Mouse (Mus musculus) liver, adult 2 months (tissue): ENCODE measurements around the gene Aimp2. TPM values are rescaled to one million over a fixed set of nuclear protein-coding genes. Genes with fewer than 3 reads are reported as not detected.

Experiments
- DNase-seq: peaks from one replicate; pipeline ENCODE4 v3.0.0-alpha.2; 2011; ENCODE audit warnings: low read depth, low spot score; ENCODE audit errors: extremely low read depth
- H3K27ac ChIP-seq: fragments of 200-500 bp; replicated peaks from 2 replicates; pipeline ENCODE4 v1.5.1; 2012; ENCODE audit warnings: low read depth, mild to moderate bottlenecking, control low read depth, inconsistent platforms, low read length; ENCODE audit not compliant: insufficient read depth
- H3K27me3 ChIP-seq: fragments of 200-500 bp; 2 replicates; pipeline ENCODE4 v1.6.1; 2012; ENCODE audit warnings: mild to moderate bottlenecking, moderate library complexity, low read length, inconsistent platforms; ENCODE audit not compliant: control insufficient read depth, insufficient read depth
- H3K36me3 ChIP-seq: fragments of 200-500 bp; 2 replicates; pipeline ENCODE4 v1.6.1; 2012; ENCODE audit warnings: low read length, inconsistent platforms; ENCODE audit not compliant: control insufficient read depth, insufficient read depth
- H3K4me1 ChIP-seq: fragments of 200-500 bp; 2 replicates; pipeline ENCODE4 v1.6.1; 2011; ENCODE audit warnings: low read length; ENCODE audit not compliant: control insufficient read depth, insufficient read depth
- H3K4me3 ChIP-seq: fragments of 200-500 bp; 2 replicates; pipeline ENCODE4 v1.5.1; 2011; ENCODE audit warnings: low read depth, mild to moderate bottlenecking, control low read depth, low read length, moderate library complexity; ENCODE audit not compliant: insufficient read depth
- H3K79me2 ChIP-seq: fragments of 200-500 bp; 2 replicates; pipeline ENCODE4 v1.6.1; 2012; ENCODE audit warnings: inconsistent platforms, mild to moderate bottlenecking, low read length, moderate library complexity; ENCODE audit not compliant: control insufficient read depth, insufficient read depth
- H3K9ac ChIP-seq: fragments of 200-500 bp; 2 replicates; pipeline ENCODE4 v1.6.1; 2012; ENCODE audit warnings: low read depth, mild to moderate bottlenecking, control low read depth, inconsistent platforms, low read length
- CTCF ChIP-seq: fragments of 200-500 bp; IDR thresholded peaks from 2 replicates; pipeline ENCODE4 v1.5.1; 2011; ENCODE audit warnings: low read depth, low read length, control low read depth
- POLR2A ChIP-seq: fragments of 200-500 bp; IDR thresholded peaks from 2 replicates; pipeline ENCODE4 v1.6.1; 2011; ENCODE audit warnings: low read length, control low read depth; ENCODE audit not compliant: insufficient read depth; ENCODE audit errors: extremely low read depth
- WGBS: fragments of 180-500 bp; shearing (Covaris S2); methylation state at CpG from one replicate; pipeline ENCODE4 v1.1.7; 2018; 5-methylcytosine and 5-hydroxymethylcytosine counted together
- polyA plus RNA-seq: library from polyadenylated mRNA; depleted of rRNA; stranded (reverse); fragments of >200 nt; gene quantifications from 2 replicates; pipeline ENCODE4 v1.2.3, GENCODE M21; 2012; rRNA removed
- total RNA-seq: library from RNA; depleted of rRNA; stranded (reverse); fragments of >200 nt; gene quantifications from 2 replicates; pipeline ENCODE4 v1.2.3, GENCODE M21; 2014; rRNA removed

Gene Aimp2
- total and polyA plus RNA-seq, 2 experiments = 10.3 to 25.3 TPM

GRCm38 (mm10) chr5:143893396-143893795 is 16.3 kb downstream of the Aimp2 start:
- Histone ChIP-seq H3K27ac (no peak overlapping the region), H3K9ac (no peak overlapping the region), H3K79me2 (no peaks in the 10 kb centered on the region), H3K27me3 (no peaks in the 10 kb centered on the region), H3K36me3 (peaks cover 39% of the 10 kb centered on the region), H3K4me1 (no peaks in the 10 kb centered on the region), H3K4me3 (no peak overlapping the region)
- TF ChIP-seq POLR2A (no peak), CTCF (no peak)
- DNase-seq = no peak
- 29% methylated on average over 5 of the region's 5 CpGs for WGBS

GRCm38 (mm10) chr5:143892255-143892886 is 17.3 kb downstream of the Aimp2 start:
- Histone ChIP-seq H3K27me3 (no peaks in the 10 kb centered on the region), H3K36me3 (peaks cover 42% of the 10 kb centered on the region), H3K4me1 (no peaks in the 10 kb centered on the region), H3K9ac (no peak overlapping the region), H3K79me2 (no peaks in the 10 kb centered on the region), H3K27ac (no peak overlapping the region), H3K4me3 (no peak overlapping the region)
- WGBS = 90% methylated on average over 9 of the region's 9 CpGs
- TF ChIP-seq CTCF (no peak), POLR2A (no peak)
- DNase-seq = no peak

- no peak for TF ChIP-seq POLR2A
- no peak for TF ChIP-seq CTCF
- H3K27me3 ChIP-seq = no peaks in the 10 kb centered on the region
- no peak overlapping the region for H3K9ac ChIP-seq
- H3K27ac ChIP-seq = no peak overlapping the region
- H3K4me3 ChIP-seq = no peak overlapping the region
- no peaks in the 10 kb centered on the region for H3K79me2 ChIP-seq
- H3K36me3 ChIP-seq = peaks cover 51% of the 10 kb centered on the region
- H3K4me1 ChIP-seq = no peaks in the 10 kb centered on the region
- no peak for DNase-seq
- 49% methylated on average over 6 of the region's 6 CpGs for WGBS
These were observed 18.9 kb downstream of the Aimp2 start for GRCm38 (mm10) chr5:143890741-143891140.

GRCm38 (mm10) chr5:143885274-143885673 is 24.4 kb downstream of the Aimp2 start:
- peaks cover 80% of the 10 kb centered on the region for H3K36me3 ChIP-seq
- no peak overlapping the region for H3K4me3 ChIP-seq
- 99% methylated on average over 3 of the region's 3 CpGs for WGBS
- H3K27ac ChIP-seq = no peak overlapping the region
- DNase-seq = no peak
- TF ChIP-seq POLR2A (no peak), CTCF (no peak)
- H3K27me3 ChIP-seq = no peaks in the 10 kb centered on the region
- no peaks in the 10 kb centered on the region for H3K4me1 ChIP-seq
- no peaks in the 10 kb centered on the region for H3K79me2 ChIP-seq
- H3K9ac ChIP-seq = no peak overlapping the region

- Histone ChIP-seq H3K4me1 (no peaks in the 10 kb centered on the region), H3K4me3 (no peak overlapping the region), H3K27ac (no peak overlapping the region), H3K9ac (no peak overlapping the region), H3K36me3 (peaks cover 45% of the 10 kb centered on the region), H3K79me2 (no peaks in the 10 kb centered on the region), H3K27me3 (no peaks in the 10 kb centered on the region)
- TF ChIP-seq CTCF (no peak), POLR2A (no peak)
- 80% methylated on average over 4 of the region's 4 CpGs for WGBS
- no peak for DNase-seq
These were observed 35.1 kb downstream of the Aimp2 start for GRCm38 (mm10) chr5:143874571-143874970.

GRCm38 (mm10) chr5:143871547-143872169 is 38.0 kb downstream of the Aimp2 start:
- H3K79me2 ChIP-seq = no peaks in the 10 kb centered on the region
- no peak overlapping the region for H3K9ac ChIP-seq
- WGBS = 92% methylated on average over 11 of the region's 11 CpGs
- H3K4me3 ChIP-seq = no peak overlapping the region
- no peak for TF ChIP-seq POLR2A
- TF ChIP-seq CTCF = no peak
- DNase-seq = no peak
- H3K27ac ChIP-seq = no peak overlapping the region
- peaks cover 28% of the 10 kb centered on the region for H3K36me3 ChIP-seq
- H3K4me1 ChIP-seq = no peaks in the 10 kb centered on the region
- no peaks in the 10 kb centered on the region for H3K27me3 ChIP-seq

Other genes with a start within 250 kb of the Aimp2 start
- gene Usp42, start 177.6 kb downstream of the Aimp2 start, total RNA-seq = 2.7 and 3.0 TPM in 2 replicates
- gene Usp42, start 177.6 kb downstream of the Aimp2 start, polyA plus RNA-seq = 2.0 and 3.1 TPM in 2 replicates
- 11.1 and 13.2 TPM in 2 replicates for gene Eif2ak1, start 92.1 kb downstream of the Aimp2 start, total RNA-seq
- 13.1 and 14.0 TPM in 2 replicates for gene Eif2ak1, start 92.1 kb downstream of the Aimp2 start, polyA plus RNA-seq
- not detected in 2 replicates for gene Ankrd61, start 12.2 kb downstream of the Aimp2 start, total RNA-seq
- 0.06 TPM in 1 of 2 replicates, not detected in the other for gene Ankrd61, start 12.2 kb downstream of the Aimp2 start, polyA plus RNA-seq
- 2.1 and 2.5 TPM in 2 replicates for gene Pms2, start 117 bp upstream of the Aimp2 start, total RNA-seq
- 0.46 and 0.88 TPM in 2 replicates for gene Pms2, start 117 bp upstream of the Aimp2 start, polyA plus RNA-seq
- not detected in 2 replicates for gene Gm42421, start 18.3 kb upstream of the Aimp2 start, total RNA-seq
- gene Gm42421, start 18.3 kb upstream of the Aimp2 start, polyA plus RNA-seq = not detected in 2 replicates
- gene Rsph10b, start 23.2 kb upstream of the Aimp2 start, total RNA-seq = 0.13 TPM in 1 of 2 replicates, not detected in the other
- gene Rsph10b, start 23.2 kb upstream of the Aimp2 start, polyA plus RNA-seq = 0.14 TPM in 1 of 2 replicates, not detected in the other
- 33.4 and 42.0 TPM in 2 replicates for gene Ccz1, start 105.0 kb upstream of the Aimp2 start, total RNA-seq
- gene Ccz1, start 105.0 kb upstream of the Aimp2 start, polyA plus RNA-seq = 7.3 and 9.1 TPM in 2 replicates
- not detected in 2 replicates for gene Ocm, start 116.8 kb upstream of the Aimp2 start, total RNA-seq
- gene Ocm, start 116.8 kb upstream of the Aimp2 start, polyA plus RNA-seq = not detected in 2 replicates
- 4.0 and 6.1 TPM in 2 replicates for gene Lmtk2, start 190.6 kb upstream of the Aimp2 start, total RNA-seq
- 4.6 and 4.7 TPM in 2 replicates for gene Lmtk2, start 190.6 kb upstream of the Aimp2 start, polyA plus RNA-seq